Mouse (Mus musculus): ENCODE data around the gene Mid1ip1. TPM values are rescaled to one million over a fixed set of nuclear protein-coding genes. Genes with fewer than 3 reads are reported as not detected.

Gene Mid1ip1
- total RNA-seq, 1 experiment from 2014 or later, result 84.0 TPM

Other genes with a start within 250 kb of the Mid1ip1 start
- gene Tspan7, start 229.9 kb upstream of the Mid1ip1 start, total RNA-seq (2017), result 0.12 TPM in 1 of 2 replicates, not detected in the other

Measured in neutrophil, adult 5-6 weeks (primary cell).